Mouse (Mus musculus): ENCODE results near the gene Spats2l.

Gene Spats2l

GRCm38 (mm10) chr1:57969327-57970271, 195.6 kb downstream of the Spats2l start:
- DNase-seq (ENCODE audit: low read depth, low spot score) = peak; percentile 94

GRCm38 (mm10) chr1:57971588-57971987, 197.6 kb downstream of the Spats2l start:
- no peak for DNase-seq (ENCODE audit: low read depth, low spot score)

GRCm38 (mm10) chr1:57976860-57977259, 202.9 kb downstream of the Spats2l start:
- DNase-seq (ENCODE audit: low read depth, low spot score) = no peak

- no peak for DNase-seq (ENCODE audit: low read depth, low spot score)
Measured at GRCm38 (mm10) chr1:57989052-57989600, 215.2 kb downstream of the Spats2l start.

DNA sequence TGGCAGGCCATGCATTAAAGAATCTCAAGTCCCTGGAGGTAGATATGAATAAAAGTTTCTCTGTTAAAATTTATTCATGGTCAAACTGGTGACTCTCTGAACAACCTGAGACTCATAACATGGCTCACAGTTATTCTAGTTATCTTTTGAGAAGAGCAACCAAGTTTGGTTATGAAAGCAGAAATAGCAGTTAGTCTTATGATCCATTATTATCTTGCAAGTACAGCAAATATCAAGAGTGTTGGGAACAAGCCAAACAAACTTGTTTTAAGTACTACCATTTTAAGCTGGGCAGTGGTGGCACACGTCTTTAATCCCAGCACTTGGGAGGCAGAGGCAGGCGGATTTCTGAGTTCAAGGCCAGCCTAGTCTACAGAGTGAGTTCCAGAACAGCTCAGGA, 217.3 kb downstream of the Spats2l start:
- no peak for DNase-seq (ENCODE audit: low read depth, low spot score)

- peak; percentile 97 for DNase-seq (ENCODE audit: low read depth, low spot score)
Measured at GRCm38 (mm10) chr1:57995432-57996132, 221.6 kb downstream of the Spats2l start, which contains the start of gene Sgo2a. TSS of gene Sgo2a (plus strand) at chr1:57995971.

- DNase-seq (ENCODE audit: low read depth, low spot score) = no peak
Measured at GRCm38 (mm10) chr1:57996133-57996615, 222.2 kb downstream of the Spats2l start.

Data from brain, adult 2 months (tissue).